Mouse (Mus musculus) kidney, adult 9 months (tissue): ENCODE data around the gene Gm2381.
"Not testable (repeated sequence)": the region's sequence is repeated elsewhere in the genome, so short reads cannot be mapped to it uniquely, and the experiment has no call there.

Experiments
- DNase-seq: peaks from one replicate; pipeline ENCODE4 v3.0.0; 2022

Gene Gm2381

GRCm38 (mm10) chr7:42866801-42867458 is at the start of gene Gm2381:
TSS of gene Gm2381 (minus strand) at chr7:42867234.
- DNase-seq: not testable (repeated sequence)

DNA sequence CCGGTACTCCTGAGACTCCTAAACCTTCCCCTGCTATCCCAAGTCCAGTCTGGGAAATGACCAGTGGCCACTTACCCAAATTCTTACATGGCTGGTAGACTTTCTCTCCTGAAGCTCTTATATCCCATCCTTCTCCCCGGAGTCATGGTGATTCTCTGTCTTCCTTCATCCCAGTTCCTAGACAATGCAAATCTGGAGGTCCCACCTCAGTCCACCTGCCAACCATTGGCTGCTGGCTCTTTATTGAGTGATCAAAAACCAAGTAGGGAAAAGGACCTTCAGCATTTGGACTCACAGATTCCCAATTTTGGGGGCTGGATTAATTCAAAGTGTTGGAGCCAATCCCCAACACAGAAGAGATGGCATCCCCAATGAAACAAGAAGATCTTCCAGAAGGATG is 31.0 kb upstream of the Gm2381 start:
- not testable (repeated sequence) for DNase-seq

GRCm38 (mm10) chr7:42878090-42878489 is 11.1 kb upstream of the Gm2381 start:
- DNase-seq: no peak

GRCm38 (mm10) chr7:42838366-42838765 is 28.7 kb downstream of the Gm2381 start:
- not testable (repeated sequence) for DNase-seq

DNA sequence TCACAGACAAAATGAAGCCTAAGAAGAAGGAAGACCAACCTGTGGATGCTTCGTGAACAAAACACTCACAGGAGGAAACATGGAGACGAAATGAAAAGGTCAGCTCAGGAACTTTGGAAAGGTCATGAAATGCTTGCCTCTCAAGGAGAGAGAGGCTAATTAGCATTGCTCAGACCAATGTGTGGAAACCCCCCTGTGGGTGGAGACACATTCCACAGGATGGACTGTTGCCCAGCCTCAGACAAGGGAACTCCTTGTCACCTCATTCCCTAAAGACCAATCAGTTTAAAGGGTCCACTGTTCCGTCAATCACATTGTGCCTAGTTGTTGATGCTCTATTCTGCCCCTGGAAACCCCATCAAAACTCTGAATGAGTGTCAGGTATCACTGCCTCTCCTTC is 34.8 kb downstream of the Gm2381 start:
- DNase-seq: no peak

DNA sequence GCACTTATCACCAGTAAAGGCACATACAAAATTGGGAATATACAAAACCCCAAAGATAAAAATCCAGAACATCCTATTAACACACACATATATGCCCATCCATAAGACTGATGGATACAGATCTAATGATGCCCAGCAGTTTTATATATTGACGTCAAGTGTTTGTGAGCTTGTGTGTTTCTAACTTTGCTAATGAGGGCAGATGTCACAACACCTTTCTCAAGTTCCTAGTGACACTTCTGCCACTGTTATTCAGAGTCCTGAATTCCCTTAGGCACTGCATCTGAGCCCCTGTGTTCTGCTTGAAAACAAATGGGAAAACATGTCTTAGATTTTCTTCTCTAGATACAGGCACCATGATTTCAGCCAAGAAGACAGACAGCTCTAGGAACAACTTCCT is 73.6 kb downstream of the Gm2381 start, which contains the start of gene Vmn2r62:
TSS of gene Vmn2r62 (minus strand) at position 101 of the 400 bp plus-strand sequence.
- not testable (repeated sequence) for DNase-seq
